Mouse (Mus musculus) bone marrow macrophage, adult 2 months (primary cell): ENCODE data around the gene Zpr1.

Experiments used
- CTCF ChIP-seq: IDR thresholded peaks from 2 replicates; pipeline ENCODE4 v1.5.1; 2012; ENCODE audit warnings: low read depth, mild to moderate bottlenecking, low read length, moderate library complexity
- POLR2A ChIP-seq: IDR thresholded peaks from 2 replicates; pipeline ENCODE4 v1.6.1; 2012; ENCODE audit warnings: mild to moderate bottlenecking, low read depth, low read length, borderline replicate concordance

GRCm38 (mm10) chr9:46256177-46256576 is 16.7 kb upstream of the Zpr1 start:
- TF ChIP-seq CTCF (no peak), POLR2A (no peak)
